Mouse (Mus musculus) heart, postnatal 36 days (tissue): Measurements from ENCODE around the gene Trpv2. TPM values are rescaled to one million over a fixed set of nuclear protein-coding genes. Genes with fewer than 3 reads are reported as not detected.

ENCODE experiments used
- DNase-seq, 2 experiments: peaks; one replicate each; pipeline ENCODE4 v3.0.0; 2021 to 2022
- intact Hi-C: fragments of 180-260 bp; cut with DNase I; formaldehyde crosslinking; loops from one replicate; pipeline ENCODE4 v1.15.1; 2025
- total RNA-seq, 2 experiments: library from RNA; stranded (reverse); gene quantifications; 2 replicates each; pipeline ENCODE4 v1.2.3; 2021

Trpv2 gene
- total RNA-seq, 2 experiments from 2014 or later, result 2.8 to 2.9 TPM

DNA sequence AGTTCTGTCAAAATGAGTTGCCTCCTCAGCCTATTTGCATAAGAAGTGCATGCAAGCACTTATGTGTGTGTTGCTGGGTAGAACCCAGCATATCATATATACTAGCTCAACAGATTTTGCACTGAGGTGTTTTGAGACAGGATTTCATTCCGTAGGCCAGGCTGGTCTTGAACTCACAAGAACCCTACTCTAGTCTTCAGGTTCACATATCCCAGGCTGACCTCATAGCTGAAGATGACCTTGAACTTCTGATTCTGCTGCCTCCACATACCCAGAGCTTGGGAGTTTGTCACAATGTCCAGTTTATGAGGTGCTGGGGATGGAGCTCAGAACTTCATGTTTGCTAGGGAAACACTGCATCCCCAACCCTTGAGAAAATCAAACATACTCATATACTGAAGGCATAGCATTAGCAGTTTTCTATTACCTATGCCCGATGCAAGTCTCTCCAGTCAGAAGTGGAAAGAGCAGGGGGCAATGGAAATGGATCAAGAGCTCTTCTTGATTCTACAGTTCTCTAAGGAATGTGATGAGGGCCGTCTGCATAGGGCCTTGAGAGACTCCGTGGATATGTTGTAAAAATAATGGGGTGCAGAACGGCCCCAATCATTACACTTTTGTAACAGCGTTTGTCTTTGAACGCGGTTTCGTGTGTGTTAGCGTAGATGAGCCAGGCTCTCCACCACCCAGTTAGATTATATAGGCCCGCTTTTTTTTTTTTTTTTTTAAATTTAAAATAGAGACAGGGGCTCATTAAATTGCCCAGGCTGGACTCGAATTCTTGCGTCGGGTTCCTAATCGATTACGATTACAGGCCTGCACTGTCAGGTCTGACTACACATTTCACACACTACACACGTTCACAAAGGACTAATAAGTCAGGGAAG lies 27.7 kb downstream of the Trpv2 start:
- intact Hi-C loops, result loop anchor here (2.0 kb wide), 1 partner anchor 51 kb away; the partner anchor contains the start of gene Ubb
- no peak for DNase-seq

- DNase-seq, result peak; percentile 95
- intact Hi-C loops, result loop anchor here (2.0 kb wide), 1 partner anchor 52 kb away; the partner anchor contains the start of gene Ubb
These were observed 28.5 kb downstream of the Trpv2 start for GRCm38 (mm10) chr11:62602619-62603311.

GRCm38 (mm10) chr11:62603312-62604056 lies 29.2 kb downstream of the Trpv2 start:
- DNase-seq, result no peak
- intact Hi-C loops, result loop anchor here (2.0 kb wide), 1 partner anchor 53 kb away; the partner anchor contains the start of gene Ubb

GRCm38 (mm10) chr11:62604123-62604706 lies 29.9 kb downstream of the Trpv2 start:
- intact Hi-C loops, result no loop called here
- DNase-seq, result no peak

GRCm38 (mm10) chr11:62604886-62605618 lies 30.8 kb downstream of the Trpv2 start:
- intact Hi-C loops, result no loop called here
- no peak for DNase-seq

- DNase-seq, result no peak
- intact Hi-C loops, result no loop called here
These were observed 31.5 kb downstream of the Trpv2 start for GRCm38 (mm10) chr11:62605619-62606298.

DNA sequence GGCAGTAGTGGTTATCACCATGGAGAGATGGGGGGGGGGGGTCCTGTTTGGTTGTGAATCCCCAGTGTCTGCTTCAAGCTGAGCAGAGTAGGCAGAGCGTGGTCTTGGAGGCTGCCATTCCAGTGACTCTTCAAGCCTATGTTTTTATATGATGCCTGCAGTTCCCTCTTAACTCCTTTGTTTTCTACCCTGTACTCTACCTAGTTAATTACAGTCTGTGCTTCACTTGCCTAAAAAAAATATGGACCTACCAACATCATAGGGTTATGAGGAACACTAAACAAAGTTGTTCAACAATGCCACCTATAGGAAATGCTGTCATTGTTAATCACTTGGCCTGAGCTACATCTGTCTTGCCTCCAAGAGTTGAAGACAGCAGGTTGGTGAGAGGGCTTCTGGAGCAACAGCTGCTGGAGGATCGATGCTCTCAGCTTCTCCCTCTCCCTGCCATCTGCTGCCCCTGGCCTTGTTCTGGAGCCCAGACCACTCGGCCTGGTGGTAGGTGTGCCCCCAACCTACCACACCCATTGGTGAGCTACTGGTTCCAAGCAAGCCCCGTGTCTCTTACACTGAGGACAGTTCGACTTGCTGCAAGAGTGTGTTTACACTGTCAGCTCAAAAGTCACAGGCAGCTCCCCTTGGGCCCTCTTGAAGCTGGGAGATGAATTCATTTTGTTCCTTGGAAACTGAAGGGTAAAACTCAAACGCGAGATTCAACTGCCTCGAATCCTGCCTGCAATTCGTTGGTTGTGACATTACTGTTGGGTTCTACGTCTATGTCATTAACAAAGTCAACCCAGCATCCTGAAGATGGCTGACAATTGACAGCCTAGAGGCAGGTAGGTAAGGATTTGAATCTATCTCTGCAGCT lies 32.2 kb downstream of the Trpv2 start:
- intact Hi-C loops, result no loop called here
- no peak for DNase-seq

- intact Hi-C loops, result no loop called here
- no peak for DNase-seq
These were observed 33.1 kb downstream of the Trpv2 start for GRCm38 (mm10) chr11:62607170-62607951.

DNA sequence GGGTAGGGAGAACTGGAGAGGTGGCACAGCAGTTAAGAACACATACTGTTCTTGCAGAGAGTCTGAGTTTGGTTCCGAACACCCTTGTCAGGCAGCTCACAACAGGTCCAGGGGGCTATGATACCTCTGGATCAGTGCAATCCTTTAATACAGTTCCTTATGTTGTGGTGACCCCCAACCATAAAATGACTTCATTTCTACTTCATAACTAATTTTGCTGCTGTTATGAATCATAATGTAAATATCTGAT lies 33.6 kb downstream of the Trpv2 start:
- intact Hi-C loops, result no loop called here
- no peak for DNase-seq

DNA sequence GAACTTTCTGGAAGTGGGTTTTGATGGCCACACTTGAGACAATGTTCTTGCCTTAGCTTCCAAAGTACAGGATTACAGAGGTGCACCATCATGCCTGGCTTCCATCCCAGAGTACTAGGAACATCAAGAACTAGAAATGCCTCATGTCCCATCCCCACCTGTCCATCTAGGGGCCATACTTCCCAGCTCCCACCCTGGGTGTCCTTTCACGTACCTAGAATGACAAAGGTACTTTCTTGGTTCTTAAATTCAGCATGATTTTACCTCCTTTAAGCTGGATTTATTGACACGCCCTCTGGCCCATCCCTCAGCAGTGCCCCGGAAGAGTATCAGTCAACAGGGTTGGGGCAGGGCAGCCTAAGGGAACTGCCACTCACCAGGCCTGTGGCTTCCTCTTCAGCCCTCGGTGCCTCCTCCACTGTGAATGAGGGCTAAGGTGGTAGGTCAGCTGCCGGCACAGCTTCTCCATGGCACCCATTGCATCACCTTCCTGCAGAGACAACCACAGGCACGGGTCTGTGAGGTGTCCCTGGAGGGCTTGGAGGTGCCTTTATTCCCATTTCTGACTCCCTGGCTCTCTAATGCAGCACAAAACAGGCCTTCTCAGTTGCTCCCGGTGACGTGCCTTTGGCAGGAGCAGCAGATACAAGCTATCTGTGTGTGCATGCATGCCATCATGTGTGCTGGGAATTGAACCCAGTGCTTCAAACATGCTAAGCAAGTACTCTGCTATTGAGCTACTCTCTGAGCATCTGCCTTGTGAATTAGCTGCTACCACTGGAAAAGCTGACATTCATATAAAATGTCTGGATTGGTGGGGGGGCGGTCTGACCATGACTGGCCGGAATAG lies 34.8 kb downstream of the Trpv2 start:
- no peak for DNase-seq
- intact Hi-C loops, result no loop called here

DNA sequence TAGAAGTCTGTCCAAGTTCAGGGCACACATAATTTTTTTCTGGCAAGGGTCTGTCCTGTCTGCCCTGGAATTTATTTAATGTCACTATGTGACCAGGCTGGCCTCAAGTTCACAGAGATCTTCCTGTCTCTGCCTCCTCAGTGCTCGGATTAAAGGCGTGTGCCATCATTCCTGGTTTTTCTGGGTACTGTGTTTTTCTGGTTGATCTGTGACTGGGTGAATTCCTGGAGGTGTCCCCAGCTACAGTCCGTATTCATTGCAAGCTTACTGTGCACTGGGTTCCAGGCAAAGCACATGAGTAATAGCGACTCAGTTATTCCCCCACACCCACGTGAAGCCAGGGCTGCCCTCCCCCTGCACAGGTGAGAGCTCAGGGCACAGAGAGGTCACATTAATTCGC lies 36.0 kb downstream of the Trpv2 start:
- intact Hi-C loops, result loop anchor here (5.0 kb wide), 1 partner anchor 82 kb away; no protein-coding TSS in a partner anchor
- DNase-seq, result no peak

- intact Hi-C loops, result loop anchor here (1.0 to 5.0 kb wide), 3 partner anchors 36 to 80 kb away; partner anchors contain the start of genes Lrrc75a and Mmgt2
These were observed 38.3 kb downstream of the Trpv2 start for GRCm38 (mm10) chr11:62612604-62613003.

DNA sequence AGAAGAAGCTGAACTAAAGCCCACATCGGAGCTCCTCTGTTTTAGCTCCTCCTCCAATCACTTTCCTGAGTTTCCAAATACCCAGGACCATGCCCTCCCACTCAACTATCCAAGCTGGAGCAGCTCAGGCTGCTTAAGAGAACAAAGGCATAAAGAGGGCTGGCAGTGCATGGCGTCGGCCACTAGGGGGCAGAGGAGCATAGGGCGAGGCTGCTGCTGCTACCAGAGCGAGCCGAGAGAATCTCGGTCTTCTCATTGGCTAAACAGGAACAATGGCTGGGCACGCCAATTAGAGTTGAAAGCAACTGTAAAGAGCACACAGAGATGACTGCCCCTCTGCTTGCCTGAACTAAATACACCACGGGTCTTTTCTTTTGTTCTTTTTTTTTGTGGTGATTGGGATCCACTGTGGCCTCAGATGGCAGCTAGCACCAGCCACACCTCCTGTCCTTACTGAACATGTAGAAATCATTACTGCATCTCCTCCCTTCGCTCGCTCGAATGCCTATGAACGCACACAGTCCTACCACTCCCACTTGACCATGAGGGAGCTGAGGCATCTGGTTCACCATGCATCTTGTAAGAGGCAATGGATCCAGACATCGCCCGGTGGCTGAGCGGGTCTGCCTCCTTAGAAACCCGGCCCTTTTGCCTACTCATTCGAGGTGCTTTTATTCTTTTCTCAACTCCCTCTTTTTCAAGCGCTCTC lies 39.5 kb downstream of the Trpv2 start:
- peak; percentile 91 to 93 for DNase-seq
- intact Hi-C loops, result loop anchor here (1.0 to 5.0 kb wide), 3 partner anchors 34 to 78 kb away; partner anchors contain the start of genes Lrrc75a and Mmgt2

More at GRCm38 (mm10) chr11:62612604-62613003, 38.3 kb downstream of the Trpv2 start:
- no peak for DNase-seq

DNA sequence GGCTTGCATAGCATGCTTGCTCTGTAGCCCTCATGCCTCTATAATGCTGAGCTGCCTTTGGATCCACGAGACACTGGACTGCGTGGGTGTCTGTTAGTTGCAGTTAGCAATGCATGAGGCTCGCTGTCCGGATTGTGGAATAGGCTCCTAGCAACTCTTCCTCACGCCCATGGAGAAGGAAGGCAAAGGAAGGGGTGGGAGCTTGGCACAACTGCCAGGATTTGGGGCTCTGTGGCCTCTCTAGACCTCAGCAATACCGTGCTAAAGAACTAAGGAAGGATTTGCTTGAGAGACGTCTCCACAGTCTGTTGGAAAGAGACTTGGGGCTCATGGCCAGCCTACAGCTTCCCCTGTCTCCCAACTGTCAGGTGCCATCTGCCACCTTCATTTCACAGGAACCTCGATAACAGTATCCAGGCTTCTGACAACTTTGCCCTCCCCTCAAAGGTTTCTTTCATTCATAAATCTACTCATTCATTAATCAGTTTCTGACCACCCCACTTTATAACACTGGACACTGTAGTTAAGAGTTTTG lies 40.7 kb downstream of the Trpv2 start:
- intact Hi-C loops, result loop anchor here (5.0 kb wide), 1 partner anchor 77 kb away; no protein-coding TSS in a partner anchor

GRCm38 (mm10) chr11:62615456-62615855 lies 41.2 kb downstream of the Trpv2 start:
- intact Hi-C loops, result no loop called here
- no peak for DNase-seq

More for the DNA sequence above, 40.7 kb downstream of the Trpv2 start:
- DNase-seq, result no peak

- intact Hi-C loops, result no loop called here
- no peak for DNase-seq
These were observed 46.8 kb downstream of the Trpv2 start for GRCm38 (mm10) chr11:62621079-62621478.
